Mouse (Mus musculus): ENCODE results near the gene Btbd9.

- TF ChIP-seq CTCF (IDR thresholded peaks at IDR 0.05; ENCODE audit: extremely low read depth, insufficient read depth, insufficient read length, insufficient replicate concordance) (no peak), POLR2A (IDR thresholded peaks at IDR 0.05; ENCODE audit: low read depth, low read length) (peak; percentile 77)
Observed at GRCm38 (mm10) chr17:30575941-30576773, at the start of gene Btbd9.
